Mouse (Mus musculus): Measurements from ENCODE around the gene Mybpc3.

DNA sequence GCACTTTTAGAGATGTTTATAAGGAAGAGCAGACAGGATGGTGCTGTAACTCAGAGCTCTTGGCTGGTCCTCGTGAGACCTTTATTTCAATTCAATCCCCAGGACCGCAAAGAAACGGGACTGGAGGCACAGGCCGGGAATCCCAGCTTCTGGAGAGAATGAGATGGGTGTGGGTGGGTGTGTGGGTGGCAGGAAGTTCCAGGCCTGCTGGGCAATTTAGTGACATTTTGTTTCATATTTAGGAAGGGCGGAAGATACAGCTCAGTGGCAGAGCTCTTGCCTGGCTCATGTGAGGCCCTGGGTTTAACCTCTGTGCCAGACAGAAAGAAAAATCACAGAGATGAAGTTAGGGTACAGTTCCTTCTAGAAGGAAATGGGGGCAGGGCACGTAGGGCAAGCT is 27.7 kb upstream of the Mybpc3 start:
- no peak for TF ChIP-seq CTCF (IDR thresholded peaks at IDR 0.05; ENCODE audit: extremely low read depth, insufficient read length, insufficient replicate concordance, low read depth, low read length)
- TF ChIP-seq POLR2A (IDR thresholded peaks at IDR 0.05; ENCODE audit: low read depth, low read length): no peak
